Mouse (Mus musculus) inflammation-experienced regulatory T-cells, adult 6 months (primary cell): ENCODE measurements around the gene Tln1. TPM values are rescaled to one million over a fixed set of nuclear protein-coding genes. Genes with fewer than 3 reads are reported as not detected.
"Not testable (repeated sequence)": the region's sequence is repeated elsewhere in the genome, so short reads cannot be mapped to it uniquely, and the experiment has no call there.

Source experiments
- ATAC-seq: one replicate; pipeline ENCODE4 v1.8.0; 2017
- polyA plus RNA-seq, 3 experiments: library from polyadenylated mRNA; unstranded; fragments of 100-300 nt; shearing (Covaris generic); gene quantifications; one replicate each; pipeline ENCODE4 v1.2.1; 2017

Gene Tln1
- polyA plus RNA-seq, 3 experiments from 2014 or later = 77.8 to 132 (median 93.7) TPM

GRCm38 (mm10) chr4:43503506-43503905 lies 59.0 kb downstream of the Tln1 start:
- ATAC-seq = no peak

GRCm38 (mm10) chr4:43503041-43503440 lies 59.5 kb downstream of the Tln1 start:
- no peak for ATAC-seq

GRCm38 (mm10) chr4:43499407-43500333 lies 62.8 kb downstream of the Tln1 start, which contains the start of gene Arhgef39:
TSS of gene Arhgef39 (minus strand) at chr4:43499695.
- ATAC-seq = peak; percentile 76

GRCm38 (mm10) chr4:43498983-43499382 lies 63.5 kb downstream of the Tln1 start:
- peak; percentile 35 for ATAC-seq

- no peak for ATAC-seq
Measured at GRCm38 (mm10) chr4:43497946-43498345, 64.5 kb downstream of the Tln1 start.

- ATAC-seq = no peak
Measured at GRCm38 (mm10) chr4:43497405-43497804, 65.1 kb downstream of the Tln1 start.

GRCm38 (mm10) chr4:43496587-43496986 lies 65.9 kb downstream of the Tln1 start:
- ATAC-seq = no peak

- no peak for ATAC-seq
Measured at GRCm38 (mm10) chr4:43493846-43494240, 68.6 kb downstream of the Tln1 start.

GRCm38 (mm10) chr4:43493186-43493845 lies 69.2 kb downstream of the Tln1 start:
- peak; percentile 65 for ATAC-seq

GRCm38 (mm10) chr4:43492821-43493185 lies 69.7 kb downstream of the Tln1 start, which contains the start of gene Ccdc107:
TSS of gene Ccdc107 (plus strand) at chr4:43492900.
- ATAC-seq = peak; percentile 92

GRCm38 (mm10) chr4:43492101-43492820 lies 70.2 kb downstream of the Tln1 start:
- ATAC-seq = no peak

- no peak for ATAC-seq
Measured at GRCm38 (mm10) chr4:43490801-43491200, 71.7 kb downstream of the Tln1 start.

- ATAC-seq = no peak
Measured at GRCm38 (mm10) chr4:43489611-43490010, 72.9 kb downstream of the Tln1 start.

- ATAC-seq = not testable (repeated sequence)
Measured at GRCm38 (mm10) chr4:43485666-43486065, 76.8 kb downstream of the Tln1 start.

GRCm38 (mm10) chr4:43483535-43484091 lies 78.9 kb downstream of the Tln1 start, which contains the start of gene Sit1:
TSS of gene Sit1 (minus strand) at chr4:43483734.
- ATAC-seq = peak; percentile 73

GRCm38 (mm10) chr4:43482591-43482990 lies 79.9 kb downstream of the Tln1 start:
- no peak for ATAC-seq

GRCm38 (mm10) chr4:43481894-43482456 lies 80.5 kb downstream of the Tln1 start:
- peak; percentile 59 for ATAC-seq

Other genes with a start within 250 kb of the Tln1 start
- not detected for gene Rusc2, start 180.7 kb downstream of the Tln1 start, polyA plus RNA-seq
- not detected for gene Fam166b, start 133.6 kb downstream of the Tln1 start, polyA plus RNA-seq
- 1 to 10 TPM in 1 of 3 experiments, under 1 TPM in 2; 0.29 to 1.1 (median 0.66) TPM for gene Tesk1, start 120.8 kb downstream of the Tln1 start, polyA plus RNA-seq
- gene Cd72, start 108.1 kb downstream of the Tln1 start, polyA plus RNA-seq = 100 to 1,000 TPM in 1 of 3 experiments, 10 to 100 TPM in 2; 18.7 to 104 (median 96.4) TPM
- gene Sit1, start 79.0 kb downstream of the Tln1 start, polyA plus RNA-seq = 100 to 1,000 TPM; 142 to 164 (median 156) TPM
- gene Ccdc107, start 69.8 kb downstream of the Tln1 start, polyA plus RNA-seq = 10 to 100 TPM; 36.5 to 72.9 (median 72.1) TPM
- 10 to 100 TPM in 1 of 3 experiments, 1 to 10 TPM in 2; 5.1 to 10.3 (median 6.2) TPM for gene Arhgef39, start 63.0 kb downstream of the Tln1 start, polyA plus RNA-seq
- gene Car9, start 55.7 kb downstream of the Tln1 start, polyA plus RNA-seq = under 1 TPM; 0.48 to 0.84 (median 0.79) TPM
- gene Tpm2, start 38.9 kb downstream of the Tln1 start, polyA plus RNA-seq = not detected
- 100 to 1,000 TPM in 1 of 3 experiments, 10 to 100 TPM in 2; 90.0 to 104 (median 99.8) TPM for gene Creb3, start 359 bp downstream of the Tln1 start, polyA plus RNA-seq
- 10 to 100 TPM; 12.4 to 13.5 (median 12.6) TPM for gene Rgp1, start 16.0 kb upstream of the Tln1 start, polyA plus RNA-seq
- gene Gba2, start 16.2 kb upstream of the Tln1 start, polyA plus RNA-seq = 10 to 100 TPM; 12.8 to 14.6 (median 14.2) TPM
- not detected for gene Msmp, start 21.8 kb upstream of the Tln1 start, polyA plus RNA-seq
- not detected for gene Npr2, start 69.2 kb upstream of the Tln1 start, polyA plus RNA-seq
- under 1 TPM in 1 of 3 experiments, not detected in 2; 0.54 TPM for gene Spag8, start 90.9 kb upstream of the Tln1 start, polyA plus RNA-seq
- gene Hint2, start 93.8 kb upstream of the Tln1 start, polyA plus RNA-seq = 10 to 100 TPM; 30.3 to 47.5 (median 34.2) TPM
- gene Tmem8b, start 106.3 kb upstream of the Tln1 start, polyA plus RNA-seq = 1 to 10 TPM in 1 of 3 experiments, under 1 TPM in 2; 0.87 to 1.0 (median 0.87) TPM
- gene Fam221b, start 106.5 kb upstream of the Tln1 start, polyA plus RNA-seq = 1 to 10 TPM; 2.8 to 3.7 (median 3.4) TPM
- gene Olfr70, start 138.1 kb upstream of the Tln1 start, polyA plus RNA-seq = not detected
- not detected for gene Olfr71, start 147.6 kb upstream of the Tln1 start, polyA plus RNA-seq
- not detected for gene Hrct1, start 164.5 kb upstream of the Tln1 start, polyA plus RNA-seq
- gene Spaar, start 167.3 kb upstream of the Tln1 start, polyA plus RNA-seq = under 1 TPM in 1 of 3 experiments, not detected in 2; 0.23 TPM
- not detected for gene Olfr159, start 208.3 kb upstream of the Tln1 start, polyA plus RNA-seq